Mouse (Mus musculus): ENCODE data around the gene Prpf38a. TPM values are rescaled to one million over a fixed set of nuclear protein-coding genes. Genes with fewer than 3 reads are reported as not detected.

Gene Prpf38a
- 36.2 and 39.4 TPM in 2 replicates for polyA plus RNA-seq (2015; fragmentation: Nextera tagmentation; extraction: Ambion mirVana)

- H3K27me3 ChIP-seq: no peaks in the 10 kb centered on the region
- peaks cover 33% of the 10 kb centered on the region for H3K36me3 ChIP-seq (replicated peaks)
- peak within 1 kb of the TSS; percentile 79 for H3K4me2 ChIP-seq
- peak; percentile 96 for ATAC-seq (ENCODE audit: insufficient read depth)
- H3K9me3 ChIP-seq (replicated peaks): 0 out of 2 replicates have a peak, but pooled peaks cover 3% of the 10 kb centered on the region
- under 1% methylated on average over 64 of the region's 64 CpGs for WGBS (ENCODE audit: insufficient replicate concordance)
- peak within 1 kb of the TSS; percentile 86 for H3K4me3 ChIP-seq (replicated peaks)
- peaks cover 37% of the 10 kb centered on the region for H3K4me1 ChIP-seq (replicated peaks)
- peak within 1 kb of the TSS; percentile 87 for H3K9ac ChIP-seq
- peak within 1 kb of the TSS; percentile 84 for H3K27ac ChIP-seq (replicated peaks)
Observed at GRCm38 (mm10) chr4:108578840-108579742, at the start of gene Prpf38a, which contains the start of gene Orc1. Gene Prpf38a (minus strand): TSS chr4:108579336. Gene Orc1 (plus strand): TSS chr4:108579423.

GRCm38 (mm10) chr4:108627066-108627465 lies 47.9 kb upstream of the Prpf38a start:
- Histone ChIP-seq H3K9ac (no peak overlapping the region), H3K27me3 (no peaks in the 10 kb centered on the region), H3K27ac (replicated peaks) (no peak overlapping the region), H3K9me3 (replicated peaks) (no peaks in the 10 kb centered on the region), H3K36me3 (replicated peaks) (peaks cover 64% of the 10 kb centered on the region), H3K4me1 (replicated peaks) (no peaks in the 10 kb centered on the region), H3K4me2 (no peak overlapping the region), H3K4me3 (replicated peaks) (no peak overlapping the region)
- ATAC-seq (ENCODE audit: insufficient read depth): no peak
- 70% methylated on average over 5 of the region's 5 CpGs for WGBS (ENCODE audit: insufficient replicate concordance)

GRCm38 (mm10) chr4:108621504-108621903 lies 42.4 kb upstream of the Prpf38a start:
- Histone ChIP-seq H3K27ac (replicated peaks) (no peak overlapping the region), H3K4me3 (replicated peaks) (no peak overlapping the region), H3K4me2 (no peak overlapping the region), H3K36me3 (replicated peaks) (peaks cover 18% of the 10 kb centered on the region), H3K4me1 (replicated peaks) (peaks cover 26% of the 10 kb centered on the region), H3K9ac (no peak overlapping the region), H3K27me3 (no peaks in the 10 kb centered on the region), H3K9me3 (replicated peaks) (no peaks in the 10 kb centered on the region)
- no peak for ATAC-seq (ENCODE audit: insufficient read depth)
- 87% methylated on average over 6 of the region's 6 CpGs for WGBS (ENCODE audit: insufficient replicate concordance)

GRCm38 (mm10) chr4:108620536-108620935 lies 41.4 kb upstream of the Prpf38a start:
- no peaks in the 10 kb centered on the region for H3K27me3 ChIP-seq
- no peak for ATAC-seq (ENCODE audit: insufficient read depth)
- peak overlapping the region; percentile 86 for H3K27ac ChIP-seq (replicated peaks)
- peak overlapping the region; percentile 87 for H3K4me3 ChIP-seq (replicated peaks)
- H3K9me3 ChIP-seq (replicated peaks): no peaks in the 10 kb centered on the region
- H3K4me2 ChIP-seq: peak overlapping the region; percentile 93
- WGBS (ENCODE audit: insufficient replicate concordance): 12% methylated on average over 8 of the region's 8 CpGs
- H3K4me1 ChIP-seq (replicated peaks): peaks cover 26% of the 10 kb centered on the region
- H3K36me3 ChIP-seq (replicated peaks): peaks cover 19% of the 10 kb centered on the region
- peak overlapping the region; percentile 84 for H3K9ac ChIP-seq

- under 1% methylated on average over 86 of the region's 86 CpGs for WGBS (ENCODE audit: insufficient replicate concordance)
Observed at GRCm38 (mm10) chr4:108619587-108620341, 40.6 kb upstream of the Prpf38a start, which contains the start of gene Cc2d1b. Gene Cc2d1b (plus strand): TSS chr4:108619940.

GRCm38 (mm10) chr4:108619165-108619564 lies 40.0 kb upstream of the Prpf38a start:
- Histone ChIP-seq H3K4me2 (peak overlapping the region; percentile 93), H3K36me3 (replicated peaks) (peaks cover 24% of the 10 kb centered on the region), H3K4me1 (replicated peaks) (peaks cover 26% of the 10 kb centered on the region), H3K4me3 (replicated peaks) (peak overlapping the region; percentile 87), H3K9ac (peak overlapping the region; percentile 61), H3K9me3 (replicated peaks) (no peaks in the 10 kb centered on the region), H3K27me3 (no peaks in the 10 kb centered on the region), H3K27ac (replicated peaks) (peak overlapping the region; percentile 86)
- ATAC-seq (ENCODE audit: insufficient read depth): peak; percentile 2; the same call in 1 of the 2 replicates
- 11% methylated on average over 10 of the region's 10 CpGs for WGBS (ENCODE audit: insufficient replicate concordance)

More at GRCm38 (mm10) chr4:108619587-108620341, 40.6 kb upstream of the Prpf38a start, which contains the start of gene Cc2d1b:
- Histone ChIP-seq H3K27me3 (no peaks in the 10 kb centered on the region), H3K9ac (peak within 1 kb of the TSS; percentile 84), H3K4me1 (replicated peaks) (peaks cover 26% of the 10 kb centered on the region), H3K36me3 (replicated peaks) (peaks cover 19% of the 10 kb centered on the region), H3K27ac (replicated peaks) (peak within 1 kb of the TSS; percentile 86), H3K9me3 (replicated peaks) (no peaks in the 10 kb centered on the region), H3K4me3 (replicated peaks) (peak within 1 kb of the TSS; percentile 87), H3K4me2 (peak within 1 kb of the TSS; percentile 93)
- peak; percentile 94 for ATAC-seq (ENCODE audit: insufficient read depth)

GRCm38 (mm10) chr4:108618586-108618985 lies 39.5 kb upstream of the Prpf38a start:
- H3K4me1 ChIP-seq (replicated peaks): peaks cover 26% of the 10 kb centered on the region
- no peak for ATAC-seq (ENCODE audit: insufficient read depth)
- H3K27me3 ChIP-seq: no peaks in the 10 kb centered on the region
- H3K4me2 ChIP-seq: peak overlapping the region; percentile 93; the same call in 1 of the 2 replicates
- H3K36me3 ChIP-seq (replicated peaks): peaks cover 30% of the 10 kb centered on the region
- H3K9me3 ChIP-seq (replicated peaks): no peaks in the 10 kb centered on the region
- H3K4me3 ChIP-seq (replicated peaks): no peak overlapping the region
- no peak overlapping the region for H3K27ac ChIP-seq (replicated peaks)
- H3K9ac ChIP-seq: no peak overlapping the region
- 60% methylated on average over 4 of the region's 4 CpGs for WGBS (ENCODE audit: insufficient replicate concordance)

- H3K9me3 ChIP-seq (replicated peaks): no peaks in the 10 kb centered on the region
- no peaks in the 10 kb centered on the region for H3K4me1 ChIP-seq (replicated peaks)
- peaks cover 91% of the 10 kb centered on the region for H3K36me3 ChIP-seq (replicated peaks)
- WGBS (ENCODE audit: insufficient replicate concordance): 82% methylated on average over 5 of the region's 5 CpGs
- no peaks in the 10 kb centered on the region for H3K27me3 ChIP-seq
- no peak overlapping the region for H3K9ac ChIP-seq
- no peak overlapping the region for H3K27ac ChIP-seq (replicated peaks)
- ATAC-seq (ENCODE audit: insufficient read depth): no peak
- H3K4me2 ChIP-seq: no peak overlapping the region
- H3K4me3 ChIP-seq (replicated peaks): no peak overlapping the region
Observed at GRCm38 (mm10) chr4:108610935-108611334, 31.8 kb upstream of the Prpf38a start.

GRCm38 (mm10) chr4:108608651-108609050 lies 29.5 kb upstream of the Prpf38a start:
- no peak for ATAC-seq (ENCODE audit: insufficient read depth)
- Histone ChIP-seq H3K36me3 (replicated peaks) (peaks cover 92% of the 10 kb centered on the region), H3K27me3 (no peaks in the 10 kb centered on the region), H3K4me3 (replicated peaks) (no peak overlapping the region), H3K4me1 (replicated peaks) (no peaks in the 10 kb centered on the region), H3K9ac (no peak overlapping the region), H3K27ac (replicated peaks) (no peak overlapping the region), H3K9me3 (replicated peaks) (no peaks in the 10 kb centered on the region), H3K4me2 (no peak overlapping the region)
- WGBS (ENCODE audit: insufficient replicate concordance): 94% methylated on average over 3 of the region's 3 CpGs

GRCm38 (mm10) chr4:108601870-108602269 lies 22.7 kb upstream of the Prpf38a start:
- Histone ChIP-seq H3K9ac (no peak overlapping the region), H3K36me3 (replicated peaks) (peaks cover 89% of the 10 kb centered on the region), H3K27me3 (no peaks in the 10 kb centered on the region), H3K4me2 (no peak overlapping the region), H3K27ac (replicated peaks) (no peak overlapping the region), H3K4me1 (replicated peaks) (no peaks in the 10 kb centered on the region), H3K4me3 (replicated peaks) (no peak overlapping the region), H3K9me3 (replicated peaks) (no peaks in the 10 kb centered on the region)
- WGBS (ENCODE audit: insufficient replicate concordance): 89% methylated on average over 7 of the region's 7 CpGs
- no peak for ATAC-seq (ENCODE audit: insufficient read depth)

GRCm38 (mm10) chr4:108598306-108598705 lies 19.2 kb upstream of the Prpf38a start:
- Histone ChIP-seq H3K27me3 (no peaks in the 10 kb centered on the region), H3K9ac (no peak overlapping the region), H3K4me3 (replicated peaks) (no peak overlapping the region), H3K4me2 (no peak overlapping the region), H3K27ac (replicated peaks) (no peak overlapping the region), H3K36me3 (replicated peaks) (peaks cover 89% of the 10 kb centered on the region), H3K9me3 (replicated peaks) (no peaks in the 10 kb centered on the region), H3K4me1 (replicated peaks) (no peaks in the 10 kb centered on the region)
- 80% methylated on average over 4 of the region's 4 CpGs for WGBS (ENCODE audit: insufficient replicate concordance)
- ATAC-seq (ENCODE audit: insufficient read depth): no peak
